Mouse (Mus musculus) Muller cell, postnatal 12 days (primary cell): ENCODE measurements around the gene Olfr868.

Source experiments
- DNase-seq: peaks from one replicate; pipeline ENCODE4 v3.0.0-alpha.2; 2015; ENCODE audit errors: inconsistent ontology term

The Olfr868 gene

DNA sequence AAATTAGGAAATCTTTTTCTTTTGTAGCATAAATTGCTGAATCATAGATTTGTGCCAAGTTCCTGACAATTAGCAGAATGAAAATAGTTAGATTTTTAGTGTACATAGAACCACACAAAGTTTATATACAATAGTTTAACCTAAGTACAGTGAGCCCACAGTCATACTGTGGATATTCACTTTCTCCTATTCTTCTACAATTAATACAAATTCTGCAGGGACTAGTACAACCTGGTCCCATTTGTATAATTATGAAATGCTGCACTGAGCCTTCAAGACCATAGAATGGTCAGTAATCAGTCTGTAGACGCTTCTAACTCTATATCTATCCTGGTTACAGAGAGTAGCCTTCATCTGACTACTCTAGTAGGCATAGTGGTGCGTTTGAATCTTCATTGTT lies at the start of gene Olfr868:
Olfr868 (plus strand) TSS at position 301 of the 400 bp plus-strand sequence.
- DNase-seq: no peak

DNA sequence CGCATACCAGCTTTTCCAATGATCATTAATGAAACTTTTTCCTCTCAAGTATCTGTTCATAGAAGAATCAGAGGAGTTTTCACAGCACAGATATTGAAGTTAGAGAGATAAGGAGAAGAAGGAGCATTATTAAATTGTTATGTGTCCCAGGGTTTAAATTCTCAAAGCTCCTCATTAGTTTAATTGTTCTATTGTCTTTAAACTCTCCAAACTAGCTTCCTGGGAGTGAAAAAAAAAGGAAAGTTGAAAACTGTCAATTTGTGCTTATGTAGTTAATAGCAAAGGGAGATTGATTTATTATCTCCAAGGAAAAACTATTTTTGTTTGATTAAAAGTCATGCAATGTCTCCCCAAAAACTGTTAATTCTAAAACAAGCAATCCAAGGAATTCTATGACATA lies 41.0 kb upstream of the Olfr868 start, which contains the start of gene Olfr867:
Olfr867 (minus strand) TSS at position 101 of the 400 bp plus-strand sequence.
- no peak for DNase-seq

DNA sequence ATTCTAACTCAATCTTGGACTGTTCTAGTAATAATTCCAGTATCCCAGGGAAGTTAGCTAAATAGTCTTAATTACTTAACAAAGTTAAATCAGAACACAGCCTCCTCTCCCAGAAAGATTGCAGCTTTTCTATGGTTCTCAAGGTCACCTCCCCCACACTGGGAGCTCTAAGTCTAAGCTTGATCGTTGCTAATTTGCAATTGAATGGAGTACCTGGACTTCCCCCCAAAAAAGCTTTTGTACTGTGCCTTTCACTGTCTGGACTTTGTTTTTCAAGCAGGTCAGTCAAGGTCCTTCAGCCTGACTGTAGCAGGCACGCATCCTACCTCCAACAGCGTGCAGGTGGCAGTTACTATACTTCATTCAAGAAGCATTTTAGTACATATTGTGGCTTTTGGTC lies 28.2 kb upstream of the Olfr868 start:
- DNase-seq: no peak

DNA sequence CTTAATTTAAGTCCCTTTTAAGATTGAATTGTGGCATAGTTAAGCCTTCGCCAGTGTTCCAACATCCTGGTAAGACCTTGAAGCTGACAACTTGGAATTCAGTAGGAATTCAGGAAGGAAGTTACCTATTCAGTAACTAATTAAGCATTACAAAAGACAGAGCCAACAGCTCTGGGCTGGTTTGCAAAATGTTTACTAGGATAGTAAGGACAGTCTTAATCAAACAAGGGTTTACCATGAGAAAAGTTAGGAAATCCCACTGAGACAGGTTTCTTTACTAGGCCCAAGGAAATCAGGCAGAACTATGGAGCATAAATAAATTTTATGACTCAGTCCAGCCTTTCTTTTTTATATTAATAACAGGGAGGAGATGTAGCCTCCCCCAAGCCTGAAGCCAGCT lies 27.1 kb upstream of the Olfr868 start:
- DNase-seq: no peak

DNA sequence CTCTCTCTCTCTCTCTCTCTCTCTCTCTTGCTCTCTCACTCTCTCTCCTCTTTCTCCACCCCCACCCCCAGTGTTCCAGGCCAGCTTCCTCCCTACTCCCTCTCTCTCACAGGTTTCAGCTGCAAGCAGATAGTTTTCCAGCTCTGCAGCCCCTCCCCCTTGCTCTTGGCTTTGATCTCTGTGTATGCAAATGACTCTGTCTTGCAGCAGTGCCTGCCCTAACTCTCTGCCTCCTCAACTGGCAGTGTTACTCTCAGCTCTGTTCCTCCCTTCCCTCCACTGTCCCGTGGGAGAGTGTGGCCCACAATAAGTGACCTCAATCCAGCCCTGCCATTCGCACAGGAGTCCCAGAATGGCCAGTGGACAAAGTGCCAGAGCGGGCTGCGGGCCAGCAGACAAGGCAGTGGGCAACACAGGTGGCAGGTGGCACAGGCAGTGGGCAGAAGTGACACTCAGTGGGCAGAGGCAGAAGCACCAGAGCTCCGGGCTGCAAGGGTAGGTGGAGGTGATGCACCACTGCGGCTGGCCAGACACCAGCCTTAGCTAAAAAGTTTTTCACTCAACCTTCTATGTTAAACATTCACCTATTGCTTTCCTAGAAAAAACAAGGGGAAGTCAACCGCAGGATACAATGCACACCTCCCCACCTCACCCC lies 24.8 kb upstream of the Olfr868 start:
- no peak for DNase-seq

DNA sequence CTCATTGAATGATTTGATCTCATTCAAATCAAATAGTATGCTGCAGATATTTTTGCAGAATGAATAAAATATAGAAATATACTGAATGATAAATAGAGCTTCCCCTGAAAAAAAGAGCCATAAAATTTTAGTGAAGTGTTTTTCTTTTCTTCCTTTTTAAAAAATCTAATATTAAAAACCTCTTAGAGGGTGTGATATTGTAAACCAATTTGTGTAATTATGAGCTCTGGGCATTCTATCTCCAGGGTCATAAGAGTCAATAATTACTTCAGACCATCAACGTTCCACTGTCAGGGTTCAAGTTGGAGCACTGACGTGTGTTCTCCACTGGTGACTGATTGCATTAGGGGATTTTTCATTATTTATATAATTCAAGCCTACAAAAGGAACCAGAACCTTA lies 30.3 kb downstream of the Olfr868 start, which contains the start of gene Olfr869:
Olfr869 (plus strand) TSS at position 301 of the 400 bp plus-strand sequence.
- DNase-seq: no peak

DNA sequence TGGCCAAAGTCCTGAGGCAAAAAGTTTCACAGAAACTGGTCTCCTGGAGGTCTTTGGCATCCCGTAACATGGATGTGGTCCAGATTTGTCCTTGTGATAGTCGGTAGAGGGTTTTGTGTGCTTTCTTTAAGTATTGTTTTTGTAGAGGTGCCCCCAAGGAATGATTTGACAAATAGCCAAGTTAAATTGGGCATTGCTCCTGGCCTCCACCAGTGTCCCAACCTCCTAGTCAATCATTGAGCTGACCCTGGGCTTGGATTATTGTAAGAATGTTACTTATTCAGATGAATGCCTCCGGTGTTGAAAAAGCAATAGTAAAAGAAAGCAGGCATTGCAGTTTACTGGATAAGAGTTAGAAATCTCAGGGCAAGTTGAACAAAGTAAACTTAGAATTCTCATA lies 51.3 kb downstream of the Olfr868 start:
- DNase-seq: no peak
